Mouse (Mus musculus): ENCODE measurements around the gene Ahnak2. TPM values are rescaled to one million over a fixed set of nuclear protein-coding genes. Genes with fewer than 3 reads are reported as not detected.
A peak's percentile ranks its signal among the peaks of the same experiment; 100 is the strongest.

Ahnak2 gene
- polyA plus RNA-seq, 2 experiments, result 2.5 to 3.3 TPM

GRCm38 (mm10) chr12:112724077-112724805 is 78.2 kb downstream of the Ahnak2 start:
- TF ChIP-seq POLR2A (IDR thresholded peaks at IDR 0.05; ENCODE audit: borderline replicate concordance, extremely low read depth, insufficient read depth, insufficient read length), result no peak
- no peak overlapping the region for H3K4me2 ChIP-seq (replicated peaks; ENCODE audit: low read depth, low read length, severe bottlenecking)
- 75% methylated on average over 11 of the region's 11 CpGs for WGBS
- peak; percentile 21; the same call in 1 of the 2 replicates for ATAC-seq (ENCODE audit: low FRiP score, low read depth)
- no peak overlapping the region for H3K9ac ChIP-seq (ENCODE audit: low read depth, low read length, severe bottlenecking)
- peak; percentile 73 for DNase-seq (ENCODE audit: low spot score)
- H3K4me1 ChIP-seq (ENCODE audit: control insufficient read depth, insufficient read depth, low read length), result peaks cover 17% of the 10 kb centered on the region; the same call in 1 of the 2 replicates
- no peak overlapping the region for H3K27ac ChIP-seq (replicated peaks; ENCODE audit: low read depth, low read length)
- no peaks in the 10 kb centered on the region for H3K9me3 ChIP-seq (ENCODE audit: control insufficient read depth, low read length)
- peaks cover 17% of the 10 kb centered on the region for H3K36me3 ChIP-seq (ENCODE audit: control insufficient read depth, insufficient read depth, low read length)
- H3K4me3 ChIP-seq (replicated peaks; ENCODE audit: low read length), result no peak overlapping the region
- H3K27me3 ChIP-seq (ENCODE audit: control insufficient read depth, insufficient read depth, low read length), result no peaks in the 10 kb centered on the region

DNA sequence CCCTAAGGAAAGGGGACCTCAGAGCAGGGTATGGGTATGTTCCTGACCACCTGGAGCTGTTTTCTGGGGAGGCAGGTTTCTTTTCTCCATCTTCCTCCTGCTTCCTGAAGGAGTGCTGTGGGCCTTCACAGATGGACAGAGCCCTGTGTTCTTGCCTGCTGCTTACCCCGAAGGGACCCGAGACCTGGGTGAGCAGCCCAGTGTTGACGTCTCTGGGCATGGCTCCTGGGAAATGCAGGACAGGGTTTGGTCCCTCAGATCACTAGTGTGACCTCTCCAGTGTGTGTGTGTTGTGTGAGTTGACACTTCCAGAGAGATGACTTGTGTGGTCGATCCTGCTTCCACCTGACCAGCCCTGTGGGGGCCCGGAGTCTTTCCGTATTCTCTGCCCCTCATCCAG is 79.0 kb downstream of the Ahnak2 start:
- WGBS, result 96% methylated on average over 6 of the region's 6 CpGs

DNA sequence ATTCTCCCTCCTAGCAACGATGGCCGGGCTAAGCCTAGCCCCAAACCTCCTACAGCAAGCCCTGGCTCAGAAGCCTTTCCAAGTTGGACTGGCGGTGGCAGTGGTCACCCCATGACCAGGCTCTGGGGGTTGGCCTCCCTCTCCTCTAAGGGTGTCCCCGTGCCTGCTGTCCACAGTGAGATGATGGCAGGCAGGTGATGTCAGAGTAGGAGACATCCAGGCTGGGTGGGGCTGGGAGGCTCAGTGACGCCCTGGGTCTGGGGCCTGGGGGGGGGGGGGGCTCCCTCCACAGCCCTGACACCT is 79.5 kb downstream of the Ahnak2 start:
- peaks cover 17% of the 10 kb centered on the region for H3K36me3 ChIP-seq (ENCODE audit: control insufficient read depth, insufficient read depth, low read length)
- H3K4me1 ChIP-seq (ENCODE audit: control insufficient read depth, insufficient read depth, low read length), result peaks cover 17% of the 10 kb centered on the region; the same call in 1 of the 2 replicates
- DNase-seq (ENCODE audit: low spot score) (no peak), ATAC-seq (ENCODE audit: low FRiP score, low read depth) (no peak)
- no peak for TF ChIP-seq POLR2A (IDR thresholded peaks at IDR 0.05; ENCODE audit: borderline replicate concordance, extremely low read depth, insufficient read depth, insufficient read length)
- no peaks in the 10 kb centered on the region for H3K27me3 ChIP-seq (ENCODE audit: control insufficient read depth, insufficient read depth, low read length)
- H3K4me3 ChIP-seq (replicated peaks; ENCODE audit: low read length), result peak overlapping the region; percentile 86
- no peaks in the 10 kb centered on the region for H3K9me3 ChIP-seq (ENCODE audit: control insufficient read depth, low read length)
- WGBS, result 8% methylated on average over 4 of the region's 5 CpGs
- peak overlapping the region; percentile 85 for H3K4me2 ChIP-seq (replicated peaks; ENCODE audit: low read depth, low read length, severe bottlenecking)
- peak overlapping the region; percentile 85 for H3K9ac ChIP-seq (ENCODE audit: low read depth, low read length, severe bottlenecking)
- no peak overlapping the region for H3K27ac ChIP-seq (replicated peaks; ENCODE audit: low read depth, low read length)

More for the DNA sequence above, 79.0 kb downstream of the Ahnak2 start:
- peaks cover 17% of the 10 kb centered on the region for H3K36me3 ChIP-seq (ENCODE audit: control insufficient read depth, insufficient read depth, low read length)
- H3K4me1 ChIP-seq (ENCODE audit: control insufficient read depth, insufficient read depth, low read length), result peaks cover 17% of the 10 kb centered on the region; the same call in 1 of the 2 replicates
- ATAC-seq (ENCODE audit: low FRiP score, low read depth) (no peak), DNase-seq (ENCODE audit: low spot score) (no peak)
- no peaks in the 10 kb centered on the region for H3K9me3 ChIP-seq (ENCODE audit: control insufficient read depth, low read length)
- no peaks in the 10 kb centered on the region for H3K27me3 ChIP-seq (ENCODE audit: control insufficient read depth, insufficient read depth, low read length)
- H3K9ac ChIP-seq (ENCODE audit: low read depth, low read length, severe bottlenecking), result 0 out of 2 replicates have a peak overlapping the region, but pooled peaks have one; percentile 85
- no peak for TF ChIP-seq POLR2A (IDR thresholded peaks at IDR 0.05; ENCODE audit: borderline replicate concordance, extremely low read depth, insufficient read depth, insufficient read length)
- H3K4me3 ChIP-seq (replicated peaks; ENCODE audit: low read length), result peak overlapping the region; percentile 86
- no peak overlapping the region for H3K27ac ChIP-seq (replicated peaks; ENCODE audit: low read depth, low read length)
- H3K4me2 ChIP-seq (replicated peaks; ENCODE audit: low read depth, low read length, severe bottlenecking), result peak overlapping the region; percentile 85

DNA sequence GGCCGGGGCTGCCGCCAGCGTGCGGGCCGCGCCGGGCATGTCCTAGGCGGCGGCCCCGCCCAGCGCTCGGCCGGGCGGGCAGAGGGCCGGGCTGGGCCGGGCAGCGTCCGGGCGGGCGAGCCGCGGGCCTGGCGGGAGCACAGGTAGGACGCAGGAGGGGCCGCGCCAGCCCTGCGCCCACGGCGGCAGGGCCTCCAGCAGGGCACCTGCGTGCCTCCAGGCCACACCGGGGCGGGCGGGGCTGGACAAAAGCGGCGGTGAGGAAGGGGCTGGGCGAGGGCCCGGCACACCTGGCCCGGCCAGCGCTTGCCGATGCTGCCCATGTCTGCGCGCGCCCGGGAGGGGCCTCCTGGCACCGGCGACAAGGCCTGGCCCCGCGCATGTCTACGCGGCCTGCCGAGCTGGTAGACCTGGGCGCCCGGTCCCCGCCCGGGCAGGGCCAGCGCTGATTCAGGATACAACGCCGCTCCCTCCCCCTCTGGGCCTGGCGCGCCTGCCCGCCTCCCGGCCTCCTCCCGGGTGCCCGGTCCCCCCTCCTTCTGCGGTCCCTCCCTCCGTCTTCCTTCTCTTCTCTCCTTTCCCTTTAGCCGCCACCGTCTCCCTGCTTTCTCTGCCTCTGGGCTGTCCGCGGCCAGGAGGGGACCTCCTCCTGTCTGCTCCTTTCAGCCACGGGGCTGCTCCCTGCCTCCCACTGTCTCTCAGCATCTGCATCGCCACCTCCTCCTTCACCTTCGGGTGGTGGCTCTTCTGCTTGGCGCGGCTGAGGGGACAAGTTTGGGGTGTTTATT is 80.0 kb downstream of the Ahnak2 start:
- under 1% methylated on average over 39 of the region's 75 CpGs for WGBS
- H3K9ac ChIP-seq (ENCODE audit: low read depth, low read length, severe bottlenecking), result peak overlapping the region; percentile 85
- DNase-seq (ENCODE audit: low spot score) (peak; percentile 18), ATAC-seq (ENCODE audit: low FRiP score, low read depth) (peak; percentile 16)
- H3K4me2 ChIP-seq (replicated peaks; ENCODE audit: low read depth, low read length, severe bottlenecking), result peak overlapping the region; percentile 85
- H3K36me3 ChIP-seq (ENCODE audit: control insufficient read depth, insufficient read depth, low read length), result peaks cover 12% of the 10 kb centered on the region
- H3K4me1 ChIP-seq (ENCODE audit: control insufficient read depth, insufficient read depth, low read length), result peaks cover 17% of the 10 kb centered on the region; the same call in 1 of the 2 replicates
- H3K27me3 ChIP-seq (ENCODE audit: control insufficient read depth, insufficient read depth, low read length), result no peaks in the 10 kb centered on the region
- no peak for TF ChIP-seq POLR2A (IDR thresholded peaks at IDR 0.05; ENCODE audit: borderline replicate concordance, extremely low read depth, insufficient read depth, insufficient read length)
- H3K4me3 ChIP-seq (replicated peaks; ENCODE audit: low read length), result peak overlapping the region; percentile 86
- H3K9me3 ChIP-seq (ENCODE audit: control insufficient read depth, low read length), result no peaks in the 10 kb centered on the region
- H3K27ac ChIP-seq (replicated peaks; ENCODE audit: low read depth, low read length), result peak overlapping the region; percentile 43; the same call in 1 of the 2 replicates

Small RNA genes lying within 50 kb of the gene (microRNA-seq; reads per million reads assigned to microRNA genes)
- not detected for gene Mir6940

Other genes with a start within 250 kb of the Ahnak2 start
- gene Inf2, start 213.9 kb downstream of the Ahnak2 start, polyA plus RNA-seq (2012; rRNA removed), result 27.5 and 29.8 TPM in 2 replicates
- gene Inf2, start 213.9 kb downstream of the Ahnak2 start, polyA plus RNA-seq (2014; fragmentation: Nextera tagmentation; extraction: Ambion mirVana), result 6.9 and 7.0 TPM in 2 replicates
- gene Adssl1, start 182.6 kb downstream of the Ahnak2 start, polyA plus RNA-seq (2012; rRNA removed), result 11.8 and 18.9 TPM in 2 replicates
- gene Adssl1, start 182.6 kb downstream of the Ahnak2 start, polyA plus RNA-seq (2014; fragmentation: Nextera tagmentation; extraction: Ambion mirVana), result 13.3 and 15.0 TPM in 2 replicates
- 179 and 184 TPM in 2 replicates for gene Siva1, start 158.0 kb downstream of the Ahnak2 start, polyA plus RNA-seq (2012; rRNA removed)
- 282 and 284 TPM in 2 replicates for gene Siva1, start 158.0 kb downstream of the Ahnak2 start, polyA plus RNA-seq (2014; fragmentation: Nextera tagmentation; extraction: Ambion mirVana)
- 305 and 332 TPM in 2 replicates for gene Akt1, start 127.8 kb downstream of the Ahnak2 start, polyA plus RNA-seq (2012; rRNA removed)
- gene Akt1, start 127.8 kb downstream of the Ahnak2 start, polyA plus RNA-seq (2014; fragmentation: Nextera tagmentation; extraction: Ambion mirVana), result 148 and 181 TPM in 2 replicates
- gene Zbtb42, start 123.8 kb downstream of the Ahnak2 start, polyA plus RNA-seq (2012; rRNA removed), result 2.5 and 3.3 TPM in 2 replicates
- 1.9 and 2.5 TPM in 2 replicates for gene Zbtb42, start 123.8 kb downstream of the Ahnak2 start, polyA plus RNA-seq (2014; fragmentation: Nextera tagmentation; extraction: Ambion mirVana)
- 30.1 and 36.9 TPM in 2 replicates for gene Cep170b, start 82.2 kb downstream of the Ahnak2 start, polyA plus RNA-seq (2012; rRNA removed)
- gene Cep170b, start 82.2 kb downstream of the Ahnak2 start, polyA plus RNA-seq (2014; fragmentation: Nextera tagmentation; extraction: Ambion mirVana), result 21.3 and 23.6 TPM in 2 replicates
- 15.7 and 16.9 TPM in 2 replicates for gene Pld4, start 42.0 kb downstream of the Ahnak2 start, polyA plus RNA-seq (2012; rRNA removed)
- 13.4 and 14.0 TPM in 2 replicates for gene Pld4, start 42.0 kb downstream of the Ahnak2 start, polyA plus RNA-seq (2014; fragmentation: Nextera tagmentation; extraction: Ambion mirVana)
- 3.7 and 4.8 TPM in 2 replicates for gene Clba1, start 6.3 kb upstream of the Ahnak2 start, polyA plus RNA-seq (2012; rRNA removed)
- 5.7 and 6.2 TPM in 2 replicates for gene Clba1, start 6.3 kb upstream of the Ahnak2 start, polyA plus RNA-seq (2014; fragmentation: Nextera tagmentation; extraction: Ambion mirVana)
- 81.0 and 89.9 TPM in 2 replicates for gene Cdca4, start 26.8 kb upstream of the Ahnak2 start, polyA plus RNA-seq (2012; rRNA removed)
- 113 and 126 TPM in 2 replicates for gene Cdca4, start 26.8 kb upstream of the Ahnak2 start, polyA plus RNA-seq (2014; fragmentation: Nextera tagmentation; extraction: Ambion mirVana)
- gene Gpr132, start 65.6 kb upstream of the Ahnak2 start, polyA plus RNA-seq (2012; rRNA removed), result 0.50 and 0.63 TPM in 2 replicates
- gene Gpr132, start 65.6 kb upstream of the Ahnak2 start, polyA plus RNA-seq (2014; fragmentation: Nextera tagmentation; extraction: Ambion mirVana), result 0.29 and 0.36 TPM in 2 replicates
- gene Jag2, start 127.1 kb upstream of the Ahnak2 start, polyA plus RNA-seq (2012; rRNA removed), result 45.8 and 48.4 TPM in 2 replicates
- 12.5 and 14.3 TPM in 2 replicates for gene Jag2, start 127.1 kb upstream of the Ahnak2 start, polyA plus RNA-seq (2014; fragmentation: Nextera tagmentation; extraction: Ambion mirVana)
- gene Nudt14, start 139.5 kb upstream of the Ahnak2 start, polyA plus RNA-seq (2012; rRNA removed), result 50.4 and 54.4 TPM in 2 replicates
- gene Nudt14, start 139.5 kb upstream of the Ahnak2 start, polyA plus RNA-seq (2014; fragmentation: Nextera tagmentation; extraction: Ambion mirVana), result 78.4 and 96.0 TPM in 2 replicates
- 31.0 and 52.7 TPM in 2 replicates for gene Btbd6, start 173.8 kb upstream of the Ahnak2 start, polyA plus RNA-seq (2012; rRNA removed)
- 27.3 and 27.4 TPM in 2 replicates for gene Btbd6, start 173.8 kb upstream of the Ahnak2 start, polyA plus RNA-seq (2014; fragmentation: Nextera tagmentation; extraction: Ambion mirVana)
- 82.5 and 97.4 TPM in 2 replicates for gene Brf1, start 198.0 kb upstream of the Ahnak2 start, polyA plus RNA-seq (2012; rRNA removed)
- 60.9 and 66.2 TPM in 2 replicates for gene Brf1, start 198.0 kb upstream of the Ahnak2 start, polyA plus RNA-seq (2014; fragmentation: Nextera tagmentation; extraction: Ambion mirVana)
- 55.0 and 62.3 TPM in 2 replicates for gene Pacs2, start 211.9 kb upstream of the Ahnak2 start, polyA plus RNA-seq (2012; rRNA removed)
- gene Pacs2, start 211.9 kb upstream of the Ahnak2 start, polyA plus RNA-seq (2014; fragmentation: Nextera tagmentation; extraction: Ambion mirVana), result 16.3 and 16.5 TPM in 2 replicates